Mouse (Mus musculus): ENCODE measurements around the gene Rgl3.

Rgl3 gene

GRCm38 (mm10) chr9:21978398-21979128 is 10.7 kb downstream of the Rgl3 start:
- DNase-seq (ENCODE audit: low spot score): no peak

- DNase-seq (ENCODE audit: low spot score): no peak
These were observed 11.3 kb downstream of the Rgl3 start for GRCm38 (mm10) chr9:21977972-21978371.

GRCm38 (mm10) chr9:21977331-21977730 is 11.9 kb downstream of the Rgl3 start:
- DNase-seq (ENCODE audit: low spot score): no peak

- DNase-seq (ENCODE audit: low spot score): no peak
These were observed 12.5 kb downstream of the Rgl3 start for GRCm38 (mm10) chr9:21976626-21977175.

GRCm38 (mm10) chr9:21969304-21969703 is 19.9 kb downstream of the Rgl3 start:
- no peak for DNase-seq (ENCODE audit: low spot score)

- DNase-seq (ENCODE audit: low spot score): no peak
These were observed 20.4 kb downstream of the Rgl3 start for GRCm38 (mm10) chr9:21968883-21969282.

- DNase-seq (ENCODE audit: low spot score): peak; percentile 53
These were observed 25.8 kb downstream of the Rgl3 start, which contains the start of gene Epor for GRCm38 (mm10) chr9:21963417-21963816. Gene Epor (minus strand): TSS chr9:21963506.

- DNase-seq (ENCODE audit: low spot score): peak; percentile 85
These were observed 26.7 kb downstream of the Rgl3 start for GRCm38 (mm10) chr9:21962416-21963059.

- DNase-seq (ENCODE audit: low spot score): no peak
These were observed 27.2 kb downstream of the Rgl3 start for GRCm38 (mm10) chr9:21962010-21962409.

- no peak for DNase-seq (ENCODE audit: low spot score)
These were observed 27.8 kb downstream of the Rgl3 start for GRCm38 (mm10) chr9:21961366-21961980.

GRCm38 (mm10) chr9:21960558-21961208 is 28.6 kb downstream of the Rgl3 start:
- DNase-seq (ENCODE audit: low spot score): no peak

GRCm38 (mm10) chr9:21960135-21960534 is 29.1 kb downstream of the Rgl3 start:
- no peak for DNase-seq (ENCODE audit: low spot score)

- no peak for DNase-seq (ENCODE audit: low spot score)
These were observed 30.0 kb downstream of the Rgl3 start for GRCm38 (mm10) chr9:21959244-21959643.

- no peak for DNase-seq (ENCODE audit: low spot score)
These were observed 30.9 kb downstream of the Rgl3 start for GRCm38 (mm10) chr9:21958372-21958771.

GRCm38 (mm10) chr9:21955570-21956281 is 33.5 kb downstream of the Rgl3 start, which contains the start of gene Swsap1:
Gene Swsap1 (plus strand): TSS chr9:21955755.
- DNase-seq (ENCODE audit: low spot score): peak; percentile 99

- no peak for DNase-seq (ENCODE audit: low spot score)
These were observed 34.0 kb downstream of the Rgl3 start for GRCm38 (mm10) chr9:21955225-21955569.

- no peak for DNase-seq (ENCODE audit: low spot score)
These were observed 34.6 kb downstream of the Rgl3 start for GRCm38 (mm10) chr9:21954635-21955034.

- no peak for DNase-seq (ENCODE audit: low spot score)
These were observed 35.6 kb downstream of the Rgl3 start for GRCm38 (mm10) chr9:21953600-21953999.

GRCm38 (mm10) chr9:21951977-21952376 is 37.3 kb downstream of the Rgl3 start:
- no peak for DNase-seq (ENCODE audit: low spot score)

GRCm38 (mm10) chr9:21950322-21950721 is 38.9 kb downstream of the Rgl3 start:
- DNase-seq (ENCODE audit: low spot score): peak; percentile 83

- no peak for DNase-seq (ENCODE audit: low spot score)
These were observed 40.5 kb downstream of the Rgl3 start for GRCm38 (mm10) chr9:21948790-21949189.

- no peak for DNase-seq (ENCODE audit: low spot score)
These were observed 41.1 kb downstream of the Rgl3 start for GRCm38 (mm10) chr9:21948146-21948545.

All from embryo, embryonic 10.5 days (tissue).